Mouse (Mus musculus) CH12.LX (cell line): Measurements from ENCODE around the gene Cog7. TPM values are rescaled to one million over a fixed set of nuclear protein-coding genes. Genes with fewer than 3 reads are reported as not detected.

Experiments
- DNase-seq: peaks from one replicate; pipeline ENCODE4 v3.0.0-alpha.2; 2013; ENCODE audit errors: extremely low read depth
- H3K27ac ChIP-seq: 2 replicates; pipeline ENCODE4 v1.5.1; 2012; ENCODE audit warnings: low read depth, mild to moderate bottlenecking, control low read depth, moderate library complexity; ENCODE audit not compliant: insufficient read depth
- H3K27me3 ChIP-seq: replicated peaks from 2 replicates; pipeline ENCODE3; 2012; ENCODE audit warnings: inconsistent platforms
- H3K36me3 ChIP-seq, 2 experiments: replicated peaks in 1 of 2; 2 replicates each; pipeline versions ENCODE3 to v1.6.1; 2012; ENCODE audit warnings: inconsistent platforms in 1 of 2, low read length in 1 of 2, mild to moderate bottlenecking in 1 of 2, mixed read lengths in 1 of 2, moderate library complexity in 1 of 2; ENCODE audit not compliant: control insufficient read depth in 1 of 2, insufficient read depth in 1 of 2
- H3K4me1 ChIP-seq, 2 experiments: 2 replicates each; pipeline ENCODE4 v1.6.1; 2012; ENCODE audit warnings: inconsistent platforms in 1 of 2, moderate library complexity in 1 of 2; ENCODE audit not compliant: insufficient read depth in 2 of 2, control insufficient read depth in 1 of 2
- H3K4me2 ChIP-seq: 2 replicates; pipeline ENCODE4 v1.6.1; 2012; ENCODE audit warnings: low read depth, mild to moderate bottlenecking, control low read depth; ENCODE audit not compliant: poor library complexity, insufficient read depth, severe bottlenecking
- H3K4me3 ChIP-seq, 3 experiments: fragments of 150-350 bp in 1 of 3; sonication (generic) in 1 of 3; replicated peaks in 1 of 3; 2 replicates each; pipeline versions ENCODE3 to v1.5.1; 2011 to 2012; ENCODE audit warnings: low read depth in 2 of 3, low read length in 2 of 3, mild to moderate bottlenecking in 2 of 3, moderate library complexity in 2 of 3, control low read depth in 1 of 3, improper control_type of control experiment in 1 of 3, inconsistent platforms in 1 of 3, mixed read lengths in 1 of 3; ENCODE audit not compliant: poor library complexity in 1 of 3
- H3K79me2 ChIP-seq: replicated peaks from 2 replicates; pipeline ENCODE4 v1.6.1; 2012; ENCODE audit warnings: mild to moderate bottlenecking, moderate library complexity; ENCODE audit not compliant: control insufficient read depth, poor library complexity, insufficient read depth, severe bottlenecking; ENCODE audit errors: extremely low read depth
- H3K9ac ChIP-seq: 2 replicates; pipeline ENCODE4 v1.6.1; 2012; ENCODE audit warnings: low read depth, mild to moderate bottlenecking, control low read depth, moderate library complexity; ENCODE audit not compliant: insufficient read depth
- H3K9me3 ChIP-seq: replicated peaks from 2 replicates; pipeline ENCODE3; 2012; ENCODE audit warnings: low read length, inconsistent platforms, mixed read lengths
- CHD1 ChIP-seq: IDR thresholded peaks from 2 replicates; pipeline ENCODE4 v1.6.1; 2012; ENCODE audit warnings: low read depth, low read length, improper control_type of control experiment, inconsistent platforms
- CTCF ChIP-seq, 2 experiments: IDR thresholded peaks in 1 of 2; conservative IDR thresholded peaks in 1 of 2; 2 replicates each; pipeline ENCODE4 v1.5.1; 2011 to 2012; ENCODE audit warnings: low read depth in 2 of 2, low read length in 2 of 2, improper control_type of control experiment in 1 of 2, inconsistent platforms in 1 of 2, mild to moderate bottlenecking in 1 of 2, moderate library complexity in 1 of 2
- E2F4 ChIP-seq: IDR thresholded peaks from 2 replicates; pipeline ENCODE4 v1.6.1; 2011; ENCODE audit warnings: low read depth, low read length, improper control_type of control experiment; ENCODE audit not compliant: insufficient replicate concordance
- EP300 ChIP-seq: IDR thresholded peaks from 2 replicates; pipeline ENCODE4 v1.6.1; 2011; ENCODE audit warnings: low read length, improper control_type of control experiment
- IRF4 ChIP-seq: IDR thresholded peaks from 2 replicates; pipeline ENCODE4 v1.6.1; 2014; ENCODE audit warnings: low read depth, mild to moderate bottlenecking, inconsistent platforms, low read length, improper control_type of control experiment
- KAT2A ChIP-seq: IDR thresholded peaks from 2 replicates; pipeline ENCODE4 v1.6.1; 2012; ENCODE audit warnings: low read length, improper control_type of control experiment, inconsistent platforms; ENCODE audit not compliant: insufficient replicate concordance
- MAFK ChIP-seq: IDR thresholded peaks from 2 replicates; pipeline ENCODE4 v1.6.1; 2011; ENCODE audit warnings: low read length, improper control_type of control experiment; ENCODE audit not compliant: insufficient replicate concordance
- MAX ChIP-seq: IDR thresholded peaks from 2 replicates; pipeline ENCODE4 v1.6.1; 2011; ENCODE audit warnings: low read length, improper control_type of control experiment
- MEF2A ChIP-seq: IDR thresholded peaks from 2 replicates; pipeline ENCODE4 v1.6.1; 2014; ENCODE audit warnings: low read depth, mild to moderate bottlenecking, inconsistent platforms, low read length, improper control_type of control experiment, borderline replicate concordance
- MXI1 ChIP-seq: IDR thresholded peaks from 2 replicates; pipeline ENCODE4 v1.6.1; 2011; ENCODE audit warnings: mild to moderate bottlenecking, low read depth, low read length, improper control_type of control experiment
- MYC ChIP-seq: IDR thresholded peaks from 2 replicates; pipeline ENCODE4 v1.6.1; 2011; ENCODE audit warnings: low read depth, mild to moderate bottlenecking, improper control_type of control experiment, low read length
- NELFE ChIP-seq: IDR thresholded peaks from 2 replicates; pipeline ENCODE4 v1.6.1; 2011; ENCODE audit warnings: low read depth, low read length, improper control_type of control experiment
- POLR2A ChIP-seq: IDR thresholded peaks from 2 replicates; pipeline ENCODE4 v1.6.1; 2011; ENCODE audit warnings: low read depth, mild to moderate bottlenecking, improper control_type of control experiment, low read length
- POLR2AphosphoS2 ChIP-seq: IDR thresholded peaks from 2 replicates; pipeline ENCODE4 v1.6.1; 2011; ENCODE audit warnings: low read depth, low read length, improper control_type of control experiment
- RAD21 ChIP-seq: IDR thresholded peaks from 2 replicates; pipeline ENCODE4 v1.6.1; 2011; ENCODE audit warnings: low read depth, mild to moderate bottlenecking, low read length, improper control_type of control experiment, moderate library complexity
- RCOR1 ChIP-seq: conservative IDR thresholded peaks from 2 replicates; pipeline ENCODE4 v1.6.1; 2012; ENCODE audit warnings: low read depth, mild to moderate bottlenecking, inconsistent platforms, low read length, improper control_type of control experiment
- SMC3 ChIP-seq: IDR thresholded peaks from 2 replicates; pipeline ENCODE4 v1.6.1; 2011; ENCODE audit warnings: low read depth, low read length, improper control_type of control experiment
- UBTF ChIP-seq: IDR thresholded peaks from 2 replicates; pipeline ENCODE4 v1.6.1; 2012; ENCODE audit warnings: low read depth, mild to moderate bottlenecking, inconsistent platforms, low read length, improper control_type of control experiment, moderate library complexity
- USF1 ChIP-seq: IDR thresholded peaks from 2 replicates; pipeline ENCODE4 v1.6.1; 2014; ENCODE audit warnings: low read depth, mild to moderate bottlenecking, inconsistent platforms, low read length, improper control_type of control experiment
- ZKSCAN1 ChIP-seq: IDR thresholded peaks from 2 replicates; pipeline ENCODE4 v1.6.1; 2012; ENCODE audit warnings: low read depth, inconsistent platforms, low read length, improper control_type of control experiment, borderline replicate concordance
- ZMIZ1 ChIP-seq: IDR thresholded peaks from 2 replicates; pipeline ENCODE4 v1.6.1; 2012; ENCODE audit warnings: low read depth, mild to moderate bottlenecking, inconsistent platforms, low read length, improper control_type of control experiment
- ZNF384 ChIP-seq: IDR thresholded peaks from 2 replicates; pipeline ENCODE4 v1.6.1; 2012; ENCODE audit warnings: low read depth, low read length, improper control_type of control experiment, inconsistent platforms
- dilution Hi-C: fragments of 300-500 bp; cut with MboI; formaldehyde crosslinking; loops from 2 replicates; pipeline ENCODE4 v1.14.3; 2020; ENCODE audit warnings: low sequenced_read_pairs; ENCODE audit not compliant: extremely low pct_unique_long_range_greater_than_20kb, extremely low pct_ligation_motif_present
- in situ Hi-C: fragments of 300-500 bp; cut with MboI; formaldehyde crosslinking; loops from 3 replicates; pipeline ENCODE4 v1.14.3; 2019; ENCODE audit warnings: low sequenced_read_pairs, low pct_ligation_motif_present, low pct_unique_long_range_greater_than_20kb, mixed read lengths
- polyA plus RNA-seq: library from polyadenylated mRNA; unstranded; fragments of >175 nt; gene quantifications from 2 replicates; pipeline ENCODE4 v1.2.1, GENCODE M21; 2012; ENCODE audit warnings: low read depth; ENCODE audit not compliant: insufficient read length
- total RNA-seq, 2 experiments: library from RNA; depleted of rRNA; stranded (reverse); fragments of 300-350 nt in 1 of 2; fragments of >200 nt in 1 of 2; gene quantifications; 2 replicates each; pipeline ENCODE4 v1.2.3; 2012 to 2014

Cog7 gene
- total and polyA plus RNA-seq, 3 experiments = 14.1 to 22.4 (median 22.2) TPM

GRCm38 (mm10) chr7:121968242-121968641, 13.3 kb downstream of the Cog7 start:
- TF ChIP-seq ZMIZ1 (no peak), MXI1 (no peak), UBTF (no peak)
- DNase-seq = no peak
- Histone ChIP-seq H3K4me3 (no peak overlapping the region), H3K79me2 (no peaks in the 10 kb centered on the region), H3K9ac (no peak overlapping the region), H3K36me3 (peaks cover 45 to 69% of the 10 kb centered on the region in 2 experiments), H3K9me3 (peaks cover 3% of the 10 kb centered on the region), H3K27me3 (no peaks in the 10 kb centered on the region), H3K27ac (no peak overlapping the region), H3K4me1 (peaks cover 6 to 30% of the 10 kb centered on the region in 2 experiments), H3K4me2 (no peak overlapping the region)
- in situ Hi-C loops (no loop called here), dilution Hi-C loops (no loop called here)

- Histone ChIP-seq H3K4me3 (no peak overlapping the region), H3K4me2 (no peak overlapping the region), H3K36me3 (peaks cover 56 to 77% of the 10 kb centered on the region in 2 experiments), H3K79me2 (no peaks in the 10 kb centered on the region), H3K27me3 (no peaks in the 10 kb centered on the region), H3K9ac (no peak overlapping the region), H3K9me3 (peaks cover 3% of the 10 kb centered on the region), H3K27ac (no peak overlapping the region), H3K4me1 (peaks cover 0 to 12% of the 10 kb centered on the region in 2 experiments; a peak in 2 of 4 replicates)
- no peak for DNase-seq
- TF ChIP-seq RCOR1 (no peak), SMC3 (no peak), MEF2A (no peak), NELFE (no peak), MYC (no peak), MAX (no peak), EP300 (no peak), KAT2A (no peak), USF1 (no peak), ZKSCAN1 (no peak), POLR2A (no peak), CHD1 (no peak), MAFK (no peak), ZNF384 (no peak), RAD21 (no peak), E2F4 (no peak), MXI1 (no peak), POLR2AphosphoS2 (no peak), IRF4 (no peak), CTCF (conservative IDR thresholded peaks at IDR 0.05 in 1 of 2, IDR thresholded peaks at IDR 0.05 in 1 of 2; ENCODE audit: low read depth in 2 of 2, low read length in 2 of 2) (no peak)
- in situ Hi-C loops = no loop called here
- dilution Hi-C loops = no loop called here
These were observed 15.3 kb downstream of the Cog7 start for GRCm38 (mm10) chr7:121966169-121966568.
